Mouse (Mus musculus) splenic B cell, adult 2 months (primary cell): ENCODE results near the gene Invs.

ENCODE experiments used
- DNase-seq: peaks from one replicate; pipeline ENCODE4 v3.0.0-alpha.2; 2011; ENCODE audit warnings: low read depth, low spot score
- H3K27me3 ChIP-seq: 2 replicates; pipeline ENCODE4 v1.6.1; 2012; ENCODE audit warnings: mild to moderate bottlenecking, low read length, moderate library complexity, mixed read lengths; ENCODE audit not compliant: control insufficient read depth, poor library complexity, insufficient read depth, severe bottlenecking
- H3K36me3 ChIP-seq: 2 replicates; pipeline ENCODE4 v1.6.1; 2012; ENCODE audit warnings: mild to moderate bottlenecking, low read length, moderate library complexity, mixed read lengths; ENCODE audit not compliant: control insufficient read depth, poor library complexity, insufficient read depth, severe bottlenecking

Gene Invs

DNA sequence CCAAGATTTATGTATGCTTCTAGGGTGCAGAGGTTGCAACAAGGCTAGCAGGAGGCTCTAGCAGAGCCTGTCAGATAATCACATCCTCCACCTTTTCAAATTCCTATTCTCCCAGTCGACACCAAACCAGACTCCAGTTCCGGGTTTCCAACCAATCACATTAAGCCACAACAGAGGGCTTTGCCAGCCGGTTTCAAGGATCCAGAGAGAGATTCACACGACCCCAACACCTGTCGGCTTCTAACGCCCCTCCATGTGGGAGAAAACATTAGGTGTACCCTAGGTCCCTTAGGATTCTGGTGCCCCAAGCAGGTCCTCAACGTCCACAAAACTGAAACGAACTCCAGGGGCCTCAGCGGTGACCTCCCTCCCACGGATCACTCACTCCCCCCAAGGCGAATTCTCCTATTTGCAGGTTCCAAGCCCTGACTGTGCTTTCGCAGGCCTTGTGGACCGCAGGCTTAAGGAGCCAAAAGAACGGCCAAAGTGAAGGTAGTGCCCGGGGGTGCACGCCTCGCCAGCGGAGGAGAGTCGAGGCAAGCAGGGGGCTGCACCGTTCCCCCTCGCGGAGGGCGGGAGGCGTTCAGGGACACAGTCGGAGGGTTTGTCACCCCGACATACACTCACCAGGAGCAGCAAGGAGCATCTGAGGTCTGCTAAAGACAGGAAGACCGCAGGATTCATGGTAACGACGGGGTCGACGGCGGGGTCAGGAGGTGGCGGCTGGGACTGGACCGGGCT, 633 bp upstream of the Invs start:
- H3K27me3 ChIP-seq, result no peaks in the 10 kb centered on the region
- no peaks in the 10 kb centered on the region for H3K36me3 ChIP-seq
- no peak for DNase-seq

DNA sequence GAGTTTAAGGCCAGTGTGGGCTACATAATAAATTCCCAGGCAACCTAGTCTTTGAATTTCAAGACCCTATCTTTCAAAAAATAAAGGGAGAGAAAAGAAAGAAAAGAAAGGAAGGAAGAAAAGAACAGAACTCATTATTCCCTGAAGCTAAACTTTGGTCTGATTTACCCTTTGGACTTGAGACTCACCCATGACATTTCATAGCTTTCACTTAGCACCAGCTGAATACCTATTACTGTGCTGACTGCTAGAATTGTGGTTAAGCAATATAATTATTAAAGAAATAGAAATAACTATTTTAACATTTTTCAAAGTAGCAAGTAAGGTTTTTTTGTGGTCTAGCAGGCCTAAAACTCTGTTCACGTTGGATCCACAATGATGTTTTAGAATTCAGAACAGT, 1.6 kb downstream of the Invs start:
- DNase-seq, result no peak
- Histone ChIP-seq H3K27me3 (no peaks in the 10 kb centered on the region), H3K36me3 (peaks cover 6% of the 10 kb centered on the region)

DNA sequence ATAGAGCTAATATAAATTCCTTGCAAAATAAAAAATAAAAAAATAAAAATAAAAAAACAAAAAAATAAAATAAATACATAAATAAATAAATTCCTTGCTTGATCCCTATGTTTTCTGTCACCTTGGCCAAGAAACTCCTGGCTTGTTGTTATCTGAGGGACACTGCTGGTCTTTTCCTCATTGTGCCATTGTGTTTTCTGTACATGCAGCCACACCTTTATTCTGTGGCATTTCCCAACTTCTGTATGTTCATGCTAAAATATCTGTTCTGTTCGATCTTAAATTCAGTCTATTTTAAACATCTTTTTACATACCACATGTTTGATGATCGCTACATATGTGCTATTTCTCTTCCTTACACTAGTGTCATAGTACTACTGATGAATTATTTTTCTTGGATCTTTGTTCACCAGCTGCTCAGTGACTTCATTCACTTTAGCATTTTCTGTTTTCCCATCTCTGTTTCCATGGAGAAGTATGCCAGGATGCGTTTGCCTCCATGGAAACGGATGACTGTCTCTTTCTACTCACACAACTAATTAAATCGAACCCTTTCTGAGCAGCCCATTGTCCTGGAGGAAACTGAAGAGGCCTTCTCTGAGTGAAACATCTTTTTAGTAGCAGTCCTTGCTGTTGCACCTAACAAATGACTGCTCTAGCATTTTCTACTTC, 7.7 kb downstream of the Invs start:
- no peak for DNase-seq
- H3K36me3 ChIP-seq, result peaks cover 7% of the 10 kb centered on the region

DNA sequence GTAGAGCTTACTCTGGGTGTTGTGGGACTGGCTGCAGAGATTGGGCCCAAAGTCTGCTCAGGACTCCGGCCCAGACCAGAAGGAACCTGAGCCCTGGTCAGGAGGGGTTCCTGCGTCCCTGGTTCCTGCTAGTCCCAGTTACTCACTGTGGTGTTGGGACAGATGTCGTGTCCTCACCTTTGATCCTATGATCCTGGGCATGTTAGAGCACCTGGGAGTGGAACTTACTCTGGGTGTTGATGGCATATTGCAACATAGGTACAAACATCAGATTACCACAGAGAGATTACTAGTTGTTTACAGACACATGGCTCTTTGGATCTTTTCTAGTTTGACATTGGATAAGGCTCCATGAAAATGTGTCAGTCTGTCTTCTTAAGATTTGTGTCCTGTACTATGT, 35.3 kb downstream of the Invs start:
- Histone ChIP-seq H3K36me3 (no peaks in the 10 kb centered on the region), H3K27me3 (no peaks in the 10 kb centered on the region)
- DNase-seq, result no peak

More for the DNA sequence above, 7.7 kb downstream of the Invs start:
- no peaks in the 10 kb centered on the region for H3K27me3 ChIP-seq

DNA sequence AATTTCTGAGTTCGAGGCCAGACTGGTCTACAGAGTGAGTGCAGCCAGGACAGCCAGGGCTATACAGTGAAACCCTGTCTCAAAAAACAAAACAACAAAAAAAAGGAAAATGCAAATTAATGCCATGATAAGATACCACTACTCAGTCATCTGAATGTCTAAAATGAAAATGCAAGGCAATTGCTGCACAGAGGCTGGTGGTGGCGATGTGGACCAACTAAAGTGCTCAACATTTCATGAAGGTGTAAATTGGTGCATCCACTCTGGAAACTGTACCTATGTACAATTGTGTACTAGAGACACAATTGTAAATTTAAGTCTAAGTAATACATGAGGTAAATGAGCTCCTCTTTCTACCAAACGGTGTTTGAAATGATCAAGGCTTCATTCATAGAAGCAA, 36.5 kb downstream of the Invs start:
- DNase-seq, result no peak
- no peaks in the 10 kb centered on the region for H3K27me3 ChIP-seq

DNA sequence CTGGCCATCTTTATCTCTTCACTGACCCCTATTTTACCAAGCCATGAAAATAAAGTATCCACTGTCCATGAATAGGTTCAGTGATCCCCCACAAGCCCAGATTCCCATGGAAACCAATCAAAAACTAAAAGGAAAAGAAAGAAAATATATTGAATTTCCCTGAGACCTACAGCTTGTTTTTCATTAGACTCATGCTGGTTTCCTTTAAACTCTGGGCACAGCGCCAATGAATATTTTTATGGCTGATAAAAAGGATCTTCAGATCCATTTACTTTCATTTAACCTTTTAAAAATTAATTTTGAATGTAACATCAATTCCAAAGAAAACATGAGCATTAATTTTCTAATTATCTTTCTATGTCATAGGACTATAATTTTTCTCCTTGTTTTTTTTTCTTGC, 41.7 kb downstream of the Invs start:
- Histone ChIP-seq H3K36me3 (no peaks in the 10 kb centered on the region), H3K27me3 (no peaks in the 10 kb centered on the region)
- no peak for DNase-seq

More for the DNA sequence above, 36.5 kb downstream of the Invs start:
- no peaks in the 10 kb centered on the region for H3K36me3 ChIP-seq

DNA sequence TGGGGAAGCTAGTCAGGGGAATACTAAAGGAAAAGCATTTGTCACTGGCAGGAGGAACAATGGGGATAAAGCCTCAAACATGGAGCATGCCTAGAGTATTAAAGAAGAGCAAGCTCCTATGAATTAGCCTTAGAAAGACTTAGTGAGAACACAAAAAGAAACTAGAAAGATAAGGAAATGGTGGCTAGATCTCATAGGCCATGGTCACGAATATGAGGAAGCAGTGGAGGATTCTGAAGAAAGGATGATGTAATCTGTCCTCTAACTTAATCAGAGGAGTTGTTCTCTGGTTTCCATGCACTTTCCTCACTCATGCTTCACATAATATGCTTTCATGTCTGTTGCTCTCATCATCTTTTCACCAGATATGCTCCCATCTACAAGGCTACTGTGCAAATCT, 42.5 kb downstream of the Invs start:
- Histone ChIP-seq H3K36me3 (no peaks in the 10 kb centered on the region), H3K27me3 (no peaks in the 10 kb centered on the region)
- DNase-seq, result no peak

DNA sequence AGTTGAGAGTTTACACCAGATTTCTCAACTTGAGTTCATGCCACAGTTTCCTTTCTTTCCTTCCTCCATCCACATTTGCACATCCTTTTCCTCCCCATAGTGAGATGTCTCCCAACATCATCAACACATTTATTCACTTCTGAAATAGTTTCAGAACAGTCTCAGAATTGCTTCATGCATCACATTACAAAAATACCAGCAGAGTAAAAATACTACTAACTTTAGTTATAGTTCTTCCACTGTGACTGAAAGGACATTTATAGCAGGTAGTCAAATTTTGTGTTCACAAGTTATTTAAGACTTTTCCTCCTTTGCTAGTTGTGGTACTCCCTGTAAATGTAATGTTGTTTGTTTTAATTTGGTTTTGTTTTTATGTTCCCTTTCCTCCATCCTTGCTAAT, 47.6 kb downstream of the Invs start:
- DNase-seq, result no peak
- Histone ChIP-seq H3K36me3 (no peaks in the 10 kb centered on the region), H3K27me3 (no peaks in the 10 kb centered on the region)

DNA sequence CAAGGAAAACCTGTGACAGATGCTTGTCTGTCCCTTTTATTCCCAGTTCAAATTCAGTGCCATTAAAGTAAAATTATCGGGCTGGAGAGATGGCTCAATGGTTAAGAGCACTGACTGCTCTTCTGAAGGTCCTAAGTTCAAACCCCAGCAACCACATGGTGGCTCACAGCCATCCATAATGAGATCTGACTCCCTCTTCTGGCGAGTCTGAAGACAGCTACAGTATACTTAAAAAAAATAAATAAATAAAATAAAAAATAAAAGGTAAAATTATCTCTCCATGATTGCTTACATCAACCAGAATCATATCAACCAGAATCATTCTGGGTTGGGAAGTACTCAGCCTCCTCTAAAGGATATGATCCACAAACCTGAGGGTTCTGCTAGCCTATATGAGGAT, 48.5 kb downstream of the Invs start:
- no peaks in the 10 kb centered on the region for H3K36me3 ChIP-seq
- H3K27me3 ChIP-seq, result no peaks in the 10 kb centered on the region
- peak; percentile 12 for DNase-seq

DNA sequence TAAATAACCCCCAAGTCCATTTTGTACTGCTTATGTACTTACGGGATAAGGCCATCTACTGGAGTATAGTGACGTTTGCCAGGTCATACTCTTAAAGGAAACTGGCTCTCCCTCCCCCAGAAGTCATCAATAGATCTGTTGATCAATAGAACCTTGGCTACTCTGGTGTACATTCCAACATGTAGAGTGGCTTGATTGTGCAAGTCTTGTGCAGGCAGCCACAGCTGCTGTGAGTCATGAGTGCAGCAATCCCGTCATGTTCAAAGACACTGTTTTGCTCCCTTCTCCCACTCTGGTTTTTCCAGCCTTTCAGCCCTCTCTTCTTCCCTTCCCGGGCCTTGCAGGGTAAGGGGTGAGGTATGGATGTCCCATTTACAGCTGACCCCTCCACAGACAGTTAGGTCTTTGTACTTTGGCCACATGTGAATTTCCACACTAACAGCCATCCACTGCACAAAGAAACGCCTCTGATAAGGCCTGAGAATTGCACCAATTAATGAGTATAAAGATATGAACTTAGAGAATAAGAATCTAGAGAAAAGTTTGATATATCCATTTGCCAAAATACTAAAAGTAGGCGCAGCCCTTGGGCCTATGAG, 53.0 kb downstream of the Invs start:
- DNase-seq, result no peak
- no peaks in the 10 kb centered on the region for H3K36me3 ChIP-seq
- no peaks in the 10 kb centered on the region for H3K27me3 ChIP-seq

DNA sequence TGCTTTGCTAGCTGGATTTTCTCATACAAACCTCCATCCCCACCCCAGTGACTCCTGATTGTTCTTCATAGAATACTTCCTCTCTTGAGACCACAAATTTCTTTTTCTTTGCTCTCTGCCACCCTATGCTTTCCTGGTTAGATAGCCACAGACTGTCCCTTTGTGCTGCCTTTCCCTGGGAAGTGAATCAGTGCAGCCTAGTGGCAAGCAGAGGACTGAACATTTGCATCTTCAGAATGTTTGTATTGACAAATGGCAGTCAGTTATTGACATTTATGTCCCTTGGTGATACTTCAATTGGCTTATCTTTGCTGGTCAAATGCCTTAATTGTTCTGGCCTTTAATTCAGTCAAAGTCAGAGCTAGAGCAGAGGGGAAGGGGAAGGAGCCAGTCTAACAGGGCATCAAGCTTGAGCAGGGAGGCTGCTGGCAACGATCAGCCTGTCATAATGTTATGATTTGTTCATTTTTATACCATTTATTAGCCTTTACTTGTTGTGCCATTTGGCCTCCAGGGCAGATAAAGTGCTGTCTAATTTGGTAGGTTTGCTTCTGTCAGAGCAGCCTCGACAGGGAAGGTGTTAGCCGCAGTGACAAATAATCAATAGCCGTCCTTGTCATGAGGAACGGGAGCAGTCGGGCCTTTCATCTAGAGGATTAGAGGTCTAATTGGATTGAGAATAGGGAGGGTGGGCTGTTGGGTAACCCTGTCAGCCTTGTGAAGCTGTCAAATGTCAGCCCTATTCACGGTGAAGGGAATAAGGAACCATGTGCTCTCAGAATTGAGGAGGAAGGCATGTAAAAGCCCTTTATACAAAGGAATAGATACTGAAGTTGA, 55.6 kb downstream of the Invs start:
- H3K27me3 ChIP-seq, result no peaks in the 10 kb centered on the region

DNA sequence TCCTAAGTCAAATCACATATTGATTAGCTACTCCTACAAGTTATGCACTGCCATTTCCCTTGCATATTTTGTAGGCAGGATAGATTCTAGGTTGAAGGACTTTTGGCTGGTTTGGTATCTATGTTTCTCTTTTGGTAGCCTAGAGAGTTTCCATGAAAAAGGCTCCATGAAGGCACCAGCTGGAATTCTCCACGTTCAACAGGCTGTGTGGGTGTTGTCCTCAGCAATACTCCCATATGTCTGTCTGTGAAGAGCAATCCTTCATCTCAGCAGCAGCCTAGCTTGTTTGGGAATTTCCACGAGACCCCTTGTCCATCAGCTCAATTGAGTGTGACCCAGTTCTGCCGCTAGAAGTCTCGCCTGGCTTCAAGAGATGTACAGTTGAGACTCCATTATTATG, 63.1 kb downstream of the Invs start:
- DNase-seq, result no peak
- Histone ChIP-seq H3K36me3 (no peaks in the 10 kb centered on the region), H3K27me3 (no peaks in the 10 kb centered on the region)

More for the DNA sequence above, 55.6 kb downstream of the Invs start:
- H3K36me3 ChIP-seq, result no peaks in the 10 kb centered on the region
- no peak for DNase-seq

DNA sequence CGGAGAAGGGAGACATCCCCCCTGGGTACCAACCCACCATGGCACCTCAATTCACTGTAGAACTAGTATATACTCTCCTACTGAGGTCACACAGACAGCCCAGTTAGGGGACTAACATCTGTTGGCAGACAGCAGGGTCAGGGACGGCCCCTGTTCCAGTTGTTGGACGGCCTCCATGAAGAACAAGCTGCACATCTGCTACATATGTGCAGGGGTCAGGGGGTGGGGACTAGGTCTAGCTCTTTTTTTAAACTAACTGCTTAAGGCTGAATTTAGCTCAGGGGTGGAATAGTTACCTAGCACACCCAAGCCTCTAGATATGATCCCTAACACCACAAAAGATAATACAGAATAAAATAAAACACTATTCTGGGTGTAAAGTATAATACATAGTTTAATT, 82.8 kb downstream of the Invs start:
- Histone ChIP-seq H3K36me3 (no peaks in the 10 kb centered on the region), H3K27me3 (no peaks in the 10 kb centered on the region)
- no peak for DNase-seq

DNA sequence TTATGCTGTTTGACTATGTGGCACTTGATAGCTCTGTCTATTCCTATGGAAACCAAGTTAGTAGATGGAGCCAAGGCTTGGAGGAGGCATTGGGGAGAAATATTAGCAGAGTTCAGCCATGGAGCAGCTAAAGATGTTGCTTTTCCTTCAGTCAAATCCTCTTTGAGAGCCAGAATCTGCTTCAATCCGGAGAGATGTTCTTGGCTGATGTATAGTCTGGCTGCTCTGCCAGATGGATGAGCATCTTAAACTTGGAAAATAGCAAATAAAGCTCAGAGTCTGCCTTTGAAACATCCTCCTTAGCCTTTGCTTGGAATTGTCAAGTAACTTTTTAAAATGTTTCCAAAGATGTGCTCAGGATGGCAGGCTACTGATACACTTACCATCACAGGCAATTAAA, 91.5 kb downstream of the Invs start:
- no peaks in the 10 kb centered on the region for H3K36me3 ChIP-seq
- no peaks in the 10 kb centered on the region for H3K27me3 ChIP-seq
- no peak for DNase-seq

DNA sequence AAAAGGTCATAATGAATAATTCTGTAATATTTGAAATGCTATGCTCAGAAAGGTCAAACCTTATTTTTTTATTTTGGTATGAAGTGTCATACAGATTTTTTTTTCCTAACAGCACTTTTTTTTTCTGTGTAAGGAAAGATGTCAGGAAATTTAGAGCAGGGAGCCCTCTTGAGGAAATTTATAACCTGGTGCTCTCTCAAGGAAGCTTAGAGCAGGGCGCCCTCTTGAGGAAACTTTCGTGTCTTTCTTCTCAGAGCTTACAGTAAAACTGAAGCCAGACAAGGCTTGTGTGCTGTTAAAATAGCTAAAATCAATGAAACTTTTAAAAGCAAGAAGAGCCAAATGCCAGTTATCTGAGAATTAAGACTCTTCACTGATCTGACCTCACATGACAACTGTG, 101.4 kb downstream of the Invs start:
- no peaks in the 10 kb centered on the region for H3K36me3 ChIP-seq
- H3K27me3 ChIP-seq, result no peaks in the 10 kb centered on the region
- peak; percentile 79 for DNase-seq
